Mouse (Mus musculus) small intestine, adult 2 months (tissue): ENCODE measurements around the gene Ppp1r13b.

Source experiments
- CTCF ChIP-seq: fragments of 200-500 bp; IDR thresholded peaks from 2 replicates; pipeline ENCODE4 v1.5.1; 2012; ENCODE audit warnings: low read depth, mild to moderate bottlenecking, control low read depth, inconsistent platforms, low read length, moderate library complexity, mixed read lengths; ENCODE audit not compliant: insufficient replicate concordance, insufficient read length; ENCODE audit errors: extremely low read depth
- POLR2A ChIP-seq: fragments of 200-500 bp; IDR thresholded peaks from 2 replicates; pipeline ENCODE4 v1.6.1; 2012; ENCODE audit warnings: low read depth, mild to moderate bottlenecking, control low read depth, inconsistent platforms, low read length, moderate library complexity

DNA sequence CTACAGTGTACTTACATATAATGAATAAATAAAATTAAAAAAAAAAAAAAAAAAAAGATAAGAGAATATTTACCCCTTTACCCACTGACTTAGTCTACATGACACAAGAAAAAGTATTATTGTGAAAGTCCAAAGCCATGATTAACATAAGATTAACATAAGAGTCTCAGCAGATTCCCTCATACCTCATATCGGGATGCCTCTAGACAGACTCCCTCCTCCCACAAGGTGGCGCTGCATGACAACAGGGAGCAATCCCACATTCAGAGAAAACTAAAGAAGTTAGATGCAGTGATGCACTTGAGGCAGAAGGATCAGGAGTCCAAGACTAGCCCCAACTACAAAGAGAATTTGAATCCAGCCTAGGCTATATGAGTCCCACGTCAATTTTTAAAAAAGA lies 29.7 kb downstream of the Ppp1r13b start:
- peak; percentile 88; the same call in 1 of the 2 replicates for TF ChIP-seq CTCF
- no peak for TF ChIP-seq POLR2A
